13 mouse cellular contexts compared by ENCODE assay signal in genomic region chr4:107921152-107921695, GRCm38 (mm10). TPM values are rescaled to one million over a fixed set of nuclear protein-coding genes. Genes with fewer than 3 reads are reported as not detected.
DNase-seq lines count a peak whose midpoint lies in the region; ATAC-seq lines count a peak whose summit lies in the region.
"Had no signal": no experiment of that assay in that cellular context is flagged by ENCODE, and none has a peak within 500 bp of the region (broad histone marks: within the 10 kb centered on the region; RNA-seq: fewer than 3 reads in every experiment).

No protein-coding gene starts in this region.

- DNase-seq in kidney, adult 18-20 months, result peak; percentile 62
- peak; percentile 88 for DNase-seq in adrenal gland, postnatal 10 days
- DNase-seq in kidney, adult 9 months, result peak; percentile 79
- DNase-seq in lung, postnatal 25 days (ENCODE audit: low spot score), result peak; percentile 8
- no peak for DNase-seq in left cerebral cortex, postnatal 4 days
- DNase-seq: cerebellum, adult 2 months; layer of hippocampus, postnatal 36 days; right cerebral cortex, postnatal 4 days had no signal

- no peaks in the 10 kb centered on the region for H3K9me3 ChIP-seq in kidney, embryonic 16.5 days (ENCODE audit: low read length)
- no peaks in the 10 kb centered on the region for H3K9me3 ChIP-seq in midbrain, embryonic 13.5 days
- H3K9me3 ChIP-seq in hindbrain, embryonic 13.5 days, result no peaks in the 10 kb centered on the region
- H3K9me3 ChIP-seq: G1E had no signal

- H3K9ac ChIP-seq in kidney, embryonic 16.5 days (replicated peaks; ENCODE audit: low read length), result no peak overlapping the region
- no peak overlapping the region for H3K9ac ChIP-seq in midbrain, embryonic 13.5 days (replicated peaks)
- no peak overlapping the region for H3K9ac ChIP-seq in hindbrain, embryonic 13.5 days

- peaks cover 25% of the 10 kb centered on the region for H3K4me1 ChIP-seq in kidney, embryonic 16.5 days (ENCODE audit: insufficient read depth, low read length)
- H3K4me1 ChIP-seq in midbrain, embryonic 13.5 days (replicated peaks), result peaks cover 17% of the 10 kb centered on the region; the same call in 1 of the 2 replicates
- peaks cover 28% of the 10 kb centered on the region for H3K4me1 ChIP-seq in hindbrain, embryonic 13.5 days (replicated peaks)

- H3K36me3 ChIP-seq in kidney, embryonic 16.5 days (ENCODE audit: insufficient read depth, low read length), result no peaks in the 10 kb centered on the region; the same call in 1 of the 2 replicates
- H3K36me3 ChIP-seq in midbrain, embryonic 13.5 days, result no peaks in the 10 kb centered on the region; the same call in 1 of the 2 replicates
- peaks cover 7% of the 10 kb centered on the region; the same call in 1 of the 2 replicates for H3K36me3 ChIP-seq in hindbrain, embryonic 13.5 days

- no peak overlapping the region for H3K4me3 ChIP-seq in kidney, embryonic 16.5 days (ENCODE audit: low read length)
- no peak overlapping the region for H3K4me3 ChIP-seq in midbrain, embryonic 13.5 days (replicated peaks)
- H3K4me3 ChIP-seq in hindbrain, embryonic 13.5 days, result no peak overlapping the region

- H3K27me3 ChIP-seq in kidney, embryonic 16.5 days (ENCODE audit: insufficient read depth, low read length), result no peaks in the 10 kb centered on the region
- no peaks in the 10 kb centered on the region for H3K27me3 ChIP-seq in midbrain, embryonic 13.5 days
- 0 out of 2 replicates have a peak, but pooled peaks cover 3% of the 10 kb centered on the region for H3K27me3 ChIP-seq in hindbrain, embryonic 13.5 days

- 43% methylated on average over 8 of the region's 8 CpGs for WGBS in kidney, embryonic 16.5 days
- WGBS in midbrain, embryonic 13.5 days, result 85% methylated on average over 8 of the region's 8 CpGs
- 85% methylated on average over 8 of the region's 8 CpGs for WGBS in hindbrain, embryonic 13.5 days

- ATAC-seq in kidney, embryonic 16.5 days (ENCODE audit: low FRiP score, low TSS enrichment), result no peak
- no peak for ATAC-seq in midbrain, embryonic 13.5 days
- ATAC-seq in hindbrain, embryonic 13.5 days (ENCODE audit: low FRiP score), result no peak
- ATAC-seq: midbrain, embryonic 16.5 days had no signal

- intact Hi-C loops in left cerebral cortex, postnatal 4 days (cut with DNase I), result no loop called here

- H3K4me2 ChIP-seq in kidney, embryonic 16.5 days (replicated peaks; ENCODE audit: low read depth, low read length), result no peak overlapping the region
- H3K4me2 ChIP-seq in midbrain, embryonic 13.5 days (replicated peaks), result no peak overlapping the region
- no peak overlapping the region for H3K4me2 ChIP-seq in hindbrain, embryonic 13.5 days

- H3K27ac ChIP-seq in kidney, embryonic 16.5 days (ENCODE audit: low read length), result no peak overlapping the region; the same call in 1 of the 2 replicates
- H3K27ac ChIP-seq in midbrain, embryonic 13.5 days, result no peak overlapping the region
- no peak overlapping the region for H3K27ac ChIP-seq in hindbrain, embryonic 13.5 days

RNA-seq across cellular contexts. Expression of gene Cpt2, which starts 2.2 kb away (rescaled TPM):
- 59.2 and 62.8 TPM in 2 replicates for polyA plus RNA-seq in kidney, embryonic 16.5 days (2015; fragmentation: Nextera tagmentation; extraction: Ambion mirVana)
- 100 to 1,000 TPM; 269 to 277 TPM for total RNA-seq in adrenal gland, postnatal 10 days (2021)
- 21.6 and 21.9 TPM in 2 replicates for polyA plus RNA-seq in midbrain, embryonic 13.5 days (2015; fragmentation: Nextera tagmentation; extraction: Ambion mirVana)
- polyA plus RNA-seq in hindbrain, embryonic 13.5 days (2015; fragmentation: Nextera tagmentation; extraction: Ambion mirVana), result 19.0 and 20.0 TPM in 2 replicates
- 1 to 10 TPM; 4.8 to 5.9 TPM for total RNA-seq in left cerebral cortex, postnatal 4 days (2021)

RNA-seq across cellular contexts. Expression of gene 0610037L13Rik, which starts 31.6 kb away (rescaled TPM):
- 117 and 124 TPM in 2 replicates for polyA plus RNA-seq in kidney, embryonic 16.5 days (2015; fragmentation: Nextera tagmentation; extraction: Ambion mirVana)
- total RNA-seq in adrenal gland, postnatal 10 days (2021), result 10 to 100 TPM; 68.6 to 80.0 TPM
- polyA plus RNA-seq in midbrain, embryonic 13.5 days (2015; fragmentation: Nextera tagmentation; extraction: Ambion mirVana), result 106 and 108 TPM in 2 replicates
- 93.7 and 93.8 TPM in 2 replicates for polyA plus RNA-seq in hindbrain, embryonic 13.5 days (2015; fragmentation: Nextera tagmentation; extraction: Ambion mirVana)
- 10 to 100 TPM; 53.0 to 57.5 TPM for total RNA-seq in left cerebral cortex, postnatal 4 days (2021)

RNA-seq across cellular contexts. Expression of gene Magoh, which starts 41.7 kb away (rescaled TPM):
- polyA plus RNA-seq in kidney, embryonic 16.5 days (2015; fragmentation: Nextera tagmentation; extraction: Ambion mirVana), result 158 and 165 TPM in 2 replicates
- 10 to 100 TPM; 83.6 to 86.1 TPM for total RNA-seq in adrenal gland, postnatal 10 days (2021)
- polyA plus RNA-seq in midbrain, embryonic 13.5 days (2015; fragmentation: Nextera tagmentation; extraction: Ambion mirVana), result 167 and 169 TPM in 2 replicates
- 135 and 137 TPM in 2 replicates for polyA plus RNA-seq in hindbrain, embryonic 13.5 days (2015; fragmentation: Nextera tagmentation; extraction: Ambion mirVana)
- 10 to 100 TPM; 64.4 to 68.6 TPM for total RNA-seq in left cerebral cortex, postnatal 4 days (2021)

RNA-seq across cellular contexts. Expression of gene Slc1a7, which starts 46.9 kb away (rescaled TPM):
- polyA plus RNA-seq in kidney, embryonic 16.5 days (2015; fragmentation: Nextera tagmentation; extraction: Ambion mirVana), result not detected in 2 replicates
- under 1 TPM; 0.15 to 0.39 TPM for total RNA-seq in adrenal gland, postnatal 10 days (2021)
- not detected in 2 replicates for polyA plus RNA-seq in midbrain, embryonic 13.5 days (2015; fragmentation: Nextera tagmentation; extraction: Ambion mirVana)
- not detected in 2 replicates for polyA plus RNA-seq in hindbrain, embryonic 13.5 days (2015; fragmentation: Nextera tagmentation; extraction: Ambion mirVana)
- not detected for total RNA-seq in left cerebral cortex, postnatal 4 days (2021)
- polyA plus RNA-seq: G1E; midbrain, embryonic 16.5 days had no signal
